Mouse (Mus musculus) right cerebral cortex, postnatal 36 days (tissue): ENCODE measurements at regions not wholly inside any gene's neighbourhood (a gene's known extent, or its start where the extent isn't known, plus 50 kb on each side); places are given as distances from the start of the nearest gene placed in this dataset.
"Not testable (repeated sequence)": the region's sequence is repeated elsewhere in the genome, so short reads cannot be mapped to it uniquely, and the experiment has no call there.

ENCODE experiments used
- DNase-seq, 2 experiments: peaks; one replicate each; pipeline ENCODE4 v3.0.0; 2022; ENCODE audit warnings: low spot score in 2 of 2, mixed read lengths in 1 of 2

DNA sequence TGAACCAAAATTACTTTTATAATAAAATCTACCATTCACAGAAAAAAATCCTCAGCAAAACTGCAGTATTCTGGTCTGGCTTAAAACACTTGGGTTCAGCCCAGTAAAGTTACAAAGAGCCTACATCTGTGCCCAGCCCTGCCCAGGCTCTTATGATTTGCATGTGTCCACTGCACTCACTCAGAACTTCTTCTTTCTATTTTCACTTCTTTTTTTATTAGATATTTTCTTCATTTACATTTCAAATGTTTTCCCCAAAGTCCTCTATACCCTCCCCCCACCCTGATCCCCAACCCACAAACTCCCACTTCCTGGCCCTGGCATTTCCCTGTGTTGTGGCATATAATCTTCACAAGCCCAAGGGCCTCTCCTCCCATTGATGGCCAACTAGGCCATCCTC is 1442.4 kb upstream of the Tacstd2 start:
- DNase-seq, result no peak

DNA sequence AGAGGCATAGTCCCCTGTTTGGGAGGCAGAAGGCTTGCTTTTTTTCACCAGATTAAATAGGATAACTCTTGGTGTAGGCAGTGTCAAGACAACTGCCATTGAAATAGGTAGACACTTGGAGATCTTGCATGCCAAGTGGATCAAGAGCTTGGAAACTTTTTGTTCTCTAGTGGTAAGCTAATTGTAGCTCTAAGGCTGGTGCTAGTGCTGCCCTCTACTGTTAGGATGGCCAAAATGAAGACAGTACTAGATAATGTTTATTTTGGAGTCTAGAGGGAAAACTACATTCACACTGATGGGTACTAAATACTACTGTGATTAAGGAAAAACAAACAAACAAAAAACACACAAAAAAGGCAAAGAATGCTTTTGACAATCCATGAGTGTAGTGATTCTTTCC is 1428.4 kb upstream of the Tacstd2 start:
- no peak for DNase-seq

DNA sequence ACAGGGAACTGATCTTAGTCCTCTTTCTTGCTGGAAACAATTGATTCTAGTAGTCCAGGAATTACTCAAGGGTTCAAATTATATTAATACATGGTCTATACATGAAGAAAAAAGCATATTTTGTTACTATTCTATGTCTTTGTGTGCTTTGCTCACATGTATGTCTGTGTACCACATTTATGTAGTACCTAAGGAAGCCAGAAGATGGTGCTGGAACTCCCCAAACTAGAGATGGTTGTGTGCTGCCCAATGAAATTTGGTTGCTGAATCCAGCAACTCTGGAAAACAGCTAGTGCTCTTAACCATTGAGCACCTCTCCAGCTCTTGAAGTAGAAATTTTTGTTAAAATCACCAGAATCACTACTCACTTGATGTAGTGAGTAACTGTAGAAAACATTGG is 1402.5 kb upstream of the Tacstd2 start:
- peak in 1 of 2 experiments; percentile 0 for DNase-seq

DNA sequence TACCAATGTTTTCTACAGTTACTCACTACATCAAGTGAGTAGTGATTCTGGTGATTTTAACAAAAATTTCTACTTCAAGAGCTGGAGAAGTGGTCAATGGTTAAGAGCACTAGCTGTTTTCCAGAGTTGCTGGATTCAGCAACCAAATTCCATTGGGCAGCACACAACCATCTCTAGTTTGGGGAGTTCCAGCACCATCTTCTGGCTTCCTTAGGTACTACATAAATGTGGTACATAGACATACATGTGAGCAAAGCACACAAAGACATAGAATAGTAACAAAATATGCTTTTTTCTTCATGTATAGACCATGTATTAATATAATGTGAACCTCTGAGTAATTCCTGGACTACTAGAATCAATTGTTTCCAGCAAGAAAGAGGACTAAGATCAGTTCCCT is 1396.3 kb upstream of the Tacstd2 start:
- DNase-seq, result not testable (repeated sequence)

DNA sequence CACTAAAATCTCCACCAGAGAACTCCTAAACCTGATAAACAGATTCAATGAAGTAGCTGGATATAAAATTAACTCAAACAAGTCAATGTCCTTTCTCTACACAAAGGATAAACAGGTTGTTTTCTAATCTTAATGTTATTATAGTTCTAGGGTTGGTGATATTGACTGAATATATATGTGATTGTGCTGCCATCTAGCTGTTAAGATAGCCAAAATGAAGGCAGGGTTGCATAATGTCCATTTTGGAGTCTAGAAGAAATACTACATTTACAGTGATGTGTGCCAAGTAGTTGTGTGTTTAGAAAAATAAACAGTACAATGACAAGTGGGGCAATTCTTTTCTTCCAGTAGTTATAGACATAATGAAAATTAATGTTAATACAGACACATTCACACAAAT is 1379.9 kb upstream of the Tacstd2 start:
- DNase-seq, result no peak

DNA sequence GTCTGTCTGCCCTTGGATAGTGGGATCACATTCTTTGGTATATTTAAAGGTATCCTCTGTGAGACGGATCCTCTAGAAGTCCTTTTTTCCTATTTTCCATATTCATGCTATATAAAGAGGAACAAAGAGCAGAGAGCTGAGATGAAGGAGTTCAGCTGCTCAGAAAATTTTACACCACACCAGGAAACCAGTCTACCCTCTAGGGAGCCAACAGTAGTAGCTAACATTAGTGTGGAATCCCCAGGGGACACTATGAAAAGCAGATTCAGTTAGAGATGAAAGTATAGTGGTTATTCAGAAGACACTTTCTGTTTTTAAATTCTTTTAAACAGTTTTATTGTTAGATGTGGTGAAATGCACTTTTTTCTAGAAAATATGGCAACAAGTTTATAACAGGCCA is 1348.5 kb upstream of the Tacstd2 start:
- no peak for DNase-seq

DNA sequence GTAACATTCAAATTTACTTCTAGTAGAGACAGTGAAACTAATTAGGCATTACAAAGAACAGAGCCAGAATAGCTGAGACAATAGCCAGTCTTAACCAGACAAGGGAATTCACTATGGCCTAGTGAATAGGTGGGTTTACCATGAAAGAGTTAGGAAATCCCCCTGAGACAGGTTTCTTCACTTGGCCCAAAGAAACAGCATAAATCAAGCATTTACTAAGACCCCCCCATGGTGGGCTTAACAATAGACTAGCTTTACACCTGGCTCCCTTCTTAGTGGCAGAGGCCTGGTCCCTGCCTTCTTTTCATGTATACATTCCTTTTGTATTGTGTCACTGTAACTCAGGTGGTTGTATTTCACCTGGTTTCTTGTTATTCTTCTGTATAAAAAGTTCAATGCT is 1317.2 kb upstream of the Tacstd2 start:
- not testable (repeated sequence) for DNase-seq

DNA sequence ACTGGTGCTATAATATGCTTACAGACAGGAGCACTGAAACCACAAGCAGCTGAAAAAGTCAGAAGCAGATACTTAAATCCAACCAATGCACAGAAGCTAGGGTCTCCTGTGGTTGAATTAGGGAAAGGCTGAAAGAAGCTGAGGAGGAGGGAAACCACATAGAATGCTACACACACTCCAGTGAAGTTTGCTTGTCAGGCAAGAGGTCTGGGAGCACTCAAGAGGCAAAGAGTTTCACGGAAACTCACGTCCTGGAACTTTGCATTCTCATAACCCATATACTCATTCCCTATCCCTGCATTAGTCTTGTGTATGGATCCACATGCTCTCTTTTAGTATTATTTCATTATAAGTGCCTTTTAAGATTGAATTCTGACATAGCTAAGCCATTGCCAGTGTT is 1316.7 kb upstream of the Tacstd2 start:
- DNase-seq, result no peak

DNA sequence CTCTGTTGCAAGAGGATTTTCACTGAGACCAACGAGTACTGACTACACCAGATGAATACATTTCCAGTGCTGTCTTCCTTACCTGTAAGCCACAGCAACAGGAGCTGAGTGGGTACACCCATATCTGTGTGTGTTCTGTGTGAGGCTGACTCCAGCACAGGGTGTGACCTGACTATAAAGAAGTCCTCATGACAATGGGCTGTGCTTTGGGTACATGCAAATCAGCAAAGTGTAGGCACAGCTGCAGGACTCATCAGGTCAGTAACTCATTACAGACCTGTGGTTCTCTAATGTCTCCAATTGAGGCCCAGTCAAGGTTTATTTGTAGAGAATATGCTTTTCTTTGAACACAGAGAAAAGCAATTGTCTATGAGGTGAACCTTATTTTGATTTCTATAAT is 1299.6 kb upstream of the Tacstd2 start:
- no peak for DNase-seq

DNA sequence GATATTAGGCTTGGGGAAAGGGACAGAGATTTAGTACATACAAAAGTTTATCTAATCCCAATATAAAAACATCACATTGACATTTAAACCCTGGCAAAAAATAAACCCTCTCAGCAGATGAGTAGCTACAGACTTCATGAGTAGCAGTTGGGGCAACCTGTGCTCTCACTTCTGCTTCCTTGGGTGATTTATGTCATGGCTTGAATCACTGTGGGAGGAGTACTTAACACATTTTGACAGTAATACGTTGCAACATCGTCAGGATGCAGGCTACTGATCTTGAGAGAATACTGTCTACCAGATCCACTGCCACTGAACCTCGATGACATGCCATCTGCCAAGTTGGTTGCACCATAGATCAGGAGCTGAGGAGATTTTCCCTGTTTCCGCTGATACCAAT is 1299.0 kb upstream of the Tacstd2 start:
- no peak for DNase-seq

DNA sequence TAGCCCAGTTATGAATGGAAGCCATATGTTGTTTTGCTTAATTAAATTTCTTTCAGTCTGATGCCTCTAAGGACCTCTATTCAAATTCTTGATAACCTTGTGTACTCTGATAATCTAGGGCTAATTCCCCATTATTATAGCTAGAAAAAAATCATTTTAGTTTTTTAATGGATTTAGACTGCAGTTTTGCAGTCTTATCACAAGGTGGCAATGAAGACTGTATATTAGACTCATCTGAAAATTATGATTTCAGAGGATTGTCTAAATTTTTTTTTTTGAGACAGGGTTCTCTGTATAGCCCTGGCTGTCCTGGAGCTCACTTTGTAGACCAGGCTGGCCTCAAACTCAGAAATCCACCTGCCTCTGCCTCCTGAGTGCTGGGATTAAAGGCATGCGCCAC is 1292.9 kb upstream of the Tacstd2 start:
- DNase-seq, result not testable (repeated sequence)

DNA sequence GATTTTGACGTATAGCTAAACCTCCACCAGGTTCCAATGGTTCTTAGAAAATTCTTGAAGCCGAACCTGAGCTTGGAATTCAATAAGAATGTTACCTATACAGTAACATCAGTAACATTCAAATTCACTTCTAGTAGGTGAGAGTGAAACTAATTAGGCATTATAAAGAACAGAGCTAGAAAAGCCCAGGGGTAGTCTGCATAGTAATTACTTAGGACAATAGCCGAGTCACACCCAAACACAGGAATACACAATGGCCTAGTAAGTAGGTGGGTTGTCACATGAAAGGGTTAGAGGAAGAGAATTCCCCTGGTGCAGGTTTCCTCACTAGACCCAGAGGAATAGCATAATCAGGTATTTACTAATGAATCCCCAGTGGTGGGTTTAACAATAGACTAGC is 1277.8 kb upstream of the Tacstd2 start:
- no peak for DNase-seq

DNA sequence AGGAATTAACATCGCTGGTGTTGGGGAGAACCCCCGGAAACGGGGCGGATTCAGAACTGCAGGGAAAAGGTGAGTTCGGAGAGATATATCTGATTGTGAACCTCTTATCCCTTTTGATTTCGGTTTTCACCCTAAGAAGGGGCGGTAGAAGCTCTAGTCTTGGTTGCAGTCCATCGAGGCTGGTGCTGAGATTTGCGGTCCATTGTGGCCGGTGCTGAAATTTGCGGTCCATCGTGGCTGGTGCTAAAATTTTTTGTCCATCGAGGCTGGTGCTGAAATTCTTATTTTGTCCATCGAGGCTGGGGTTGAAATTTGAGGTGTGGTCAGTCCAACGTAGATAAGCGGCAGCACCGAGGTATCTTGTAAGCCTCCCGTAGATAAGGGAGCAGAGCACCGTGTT is 1263.6 kb upstream of the Tacstd2 start:
- DNase-seq, result not testable (repeated sequence)

DNA sequence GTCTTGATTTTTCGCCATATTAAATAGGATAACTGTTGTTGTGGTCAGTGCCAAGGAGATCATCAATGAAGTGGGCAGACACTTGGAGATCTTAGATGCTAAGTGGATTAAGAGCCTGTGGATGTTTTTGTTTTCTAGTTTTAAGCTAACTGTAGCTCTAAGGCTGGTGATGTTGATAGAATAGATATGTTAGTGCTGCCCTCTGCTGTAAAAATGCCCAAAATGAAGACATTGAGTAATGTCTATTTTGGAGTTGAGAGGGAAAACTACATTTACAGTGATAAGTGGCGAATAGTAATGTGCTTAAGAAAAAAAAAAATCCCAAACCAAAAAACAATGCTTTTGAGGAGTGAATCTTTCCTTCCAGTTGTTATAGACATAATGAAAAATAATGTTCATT is 1235.9 kb upstream of the Tacstd2 start:
- DNase-seq, result no peak

DNA sequence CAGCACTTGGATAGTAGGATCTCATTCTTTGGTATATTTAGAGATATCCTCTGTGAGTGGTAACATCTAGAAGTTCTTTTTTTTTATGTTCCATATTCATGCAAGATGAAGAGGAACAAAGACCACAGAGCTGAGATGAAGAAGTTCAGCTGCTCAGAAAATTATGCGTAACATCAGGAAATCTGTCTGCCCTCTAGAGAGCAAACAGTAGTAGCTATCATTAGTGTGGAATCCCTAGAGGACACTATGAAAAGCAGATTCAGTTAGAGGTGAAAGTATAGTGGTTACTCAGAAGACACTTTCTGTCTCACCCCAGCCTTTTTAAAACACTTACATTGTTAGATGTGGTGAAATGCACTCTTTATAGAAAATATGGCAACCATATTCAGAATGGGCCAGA is 1214.9 kb upstream of the Tacstd2 start:
- no peak for DNase-seq

DNA sequence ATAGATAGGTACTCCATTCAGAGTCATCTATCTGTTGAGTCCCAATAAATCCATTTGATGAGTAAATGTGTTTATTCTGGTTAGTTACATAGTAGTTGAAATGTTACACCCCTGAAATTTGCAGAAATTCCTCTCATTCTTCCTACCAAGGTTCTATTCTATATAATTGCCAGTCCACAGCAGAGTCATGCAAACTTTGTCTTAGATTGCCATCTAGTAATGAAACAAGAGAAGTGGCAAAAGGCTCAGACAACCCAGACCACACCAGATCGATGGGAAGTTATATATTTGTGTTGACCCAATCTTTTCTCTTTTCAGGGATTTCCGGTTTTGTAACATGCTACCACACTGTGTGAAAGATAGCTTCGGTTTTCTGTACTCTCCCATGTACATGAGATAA is 1214.1 kb upstream of the Tacstd2 start:
- no peak for DNase-seq

DNA sequence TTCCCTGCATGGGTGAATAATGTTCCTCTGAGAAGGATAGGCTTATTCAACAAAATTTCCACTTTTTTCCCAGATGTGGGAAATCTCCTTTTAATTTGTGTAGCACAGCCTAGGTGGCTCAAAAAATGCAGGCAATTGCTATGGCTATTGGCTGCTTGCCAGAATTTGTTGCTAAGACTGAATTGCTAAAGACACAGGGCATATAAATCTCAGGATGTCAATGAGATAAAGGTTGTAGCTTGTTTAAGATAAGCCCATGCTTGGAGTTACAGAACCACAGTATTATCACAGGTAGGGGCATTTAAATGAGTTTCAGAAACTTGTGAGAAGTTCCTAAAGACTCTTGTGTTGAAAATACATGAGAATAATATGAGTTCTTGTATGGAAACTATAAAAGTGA is 1203.0 kb upstream of the Tacstd2 start:
- no peak for DNase-seq

DNA sequence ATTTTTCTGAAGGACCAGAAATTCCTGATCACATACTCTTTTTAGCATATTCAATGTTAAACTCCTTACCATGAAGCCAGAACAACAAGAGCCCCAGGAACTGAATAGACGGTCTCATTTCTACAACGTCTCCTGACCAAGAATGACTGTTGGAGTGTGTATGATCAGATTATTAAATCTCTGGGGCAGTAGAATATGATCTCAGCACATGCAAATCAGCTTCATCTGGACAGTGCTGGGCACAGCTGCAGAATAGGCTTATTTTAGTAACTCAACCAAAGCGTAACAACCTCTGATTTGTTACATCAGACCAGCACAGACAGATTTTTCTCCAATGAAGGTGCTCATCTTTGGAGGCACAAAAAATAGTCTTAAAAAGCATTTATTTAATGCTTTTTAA is 1201.1 kb upstream of the Tacstd2 start:
- DNase-seq, result no peak

DNA sequence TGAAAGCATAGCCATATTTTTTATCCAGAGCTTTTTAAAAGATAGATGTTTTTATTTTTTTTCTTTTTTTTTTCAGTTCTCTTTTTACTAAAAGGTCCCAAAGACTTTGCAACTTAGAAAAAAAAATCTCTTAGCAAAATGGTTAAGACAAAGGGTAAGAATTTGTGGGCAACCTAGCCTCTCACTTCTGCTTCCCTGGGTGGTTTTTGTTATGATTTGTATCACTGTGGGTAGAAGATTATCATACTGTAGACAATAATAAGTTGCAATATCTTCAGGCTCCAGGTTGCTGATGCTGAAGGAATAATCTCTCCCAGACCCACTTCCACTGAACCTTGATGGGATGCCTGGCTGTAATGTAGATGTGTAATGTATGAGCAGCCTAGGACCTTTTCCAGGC is 1200.5 kb upstream of the Tacstd2 start:
- no peak for DNase-seq

DNA sequence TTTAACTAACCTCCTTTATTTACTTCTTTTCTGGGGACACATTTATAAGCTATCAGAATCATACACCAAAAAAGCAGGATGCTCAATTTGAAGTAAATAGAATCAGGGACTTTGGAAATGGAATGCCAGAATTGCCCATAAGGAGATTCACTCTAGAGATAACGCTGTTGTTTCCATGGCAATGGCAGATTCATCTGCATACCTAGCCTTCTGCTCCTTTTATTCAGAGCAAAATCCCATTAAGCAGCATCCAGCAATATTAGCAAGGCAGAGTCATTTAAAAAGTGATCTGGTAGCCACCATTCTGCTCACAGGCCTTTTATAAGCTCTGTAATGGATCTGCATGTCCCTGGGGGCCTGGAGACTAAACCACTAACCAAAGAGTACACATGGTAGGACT is 1175.5 kb upstream of the Tacstd2 start:
- DNase-seq, result not testable (repeated sequence)

DNA sequence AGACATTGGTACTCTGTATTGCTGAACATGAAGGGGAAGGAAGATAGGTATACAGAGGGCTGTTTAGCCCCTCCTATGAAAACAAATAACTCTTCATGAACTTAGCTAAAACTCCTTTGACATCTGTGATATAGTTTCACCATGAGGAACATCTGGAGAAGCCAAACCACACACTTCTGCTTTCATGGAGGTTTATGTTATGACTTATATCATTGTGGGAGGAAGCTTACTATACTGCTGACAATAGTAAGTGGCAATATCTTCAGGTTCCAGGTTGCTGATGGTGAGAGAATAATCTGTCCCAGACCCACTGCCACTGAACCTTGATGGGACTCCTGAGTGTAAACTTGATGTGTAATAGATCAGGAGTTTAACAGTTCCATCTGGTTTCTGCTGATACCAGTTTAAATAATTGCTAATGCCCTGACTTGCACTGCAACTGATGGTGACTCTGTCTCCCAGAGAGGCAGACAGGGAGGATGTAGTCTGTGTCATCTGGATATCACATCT is 1168.8 kb upstream of the Tacstd2 start:
- DNase-seq, result not testable (repeated sequence)

DNA sequence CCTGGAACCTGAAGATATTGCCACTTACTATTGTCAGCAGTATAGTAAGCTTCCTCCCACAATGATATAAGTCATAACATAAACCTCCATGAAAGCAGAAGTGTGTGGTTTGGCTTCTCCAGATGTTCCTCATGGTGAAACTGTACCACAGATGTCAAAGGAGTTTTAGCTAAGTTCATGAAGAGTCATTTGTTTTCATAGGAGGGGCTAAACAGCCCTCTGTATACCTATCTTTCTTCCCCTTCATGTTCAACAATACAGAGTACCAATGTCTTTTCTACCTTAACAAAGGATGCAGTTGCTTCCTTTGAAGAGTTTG is 1145.2 kb upstream of the Tacstd2 start:
- DNase-seq, result not testable (repeated sequence)

DNA sequence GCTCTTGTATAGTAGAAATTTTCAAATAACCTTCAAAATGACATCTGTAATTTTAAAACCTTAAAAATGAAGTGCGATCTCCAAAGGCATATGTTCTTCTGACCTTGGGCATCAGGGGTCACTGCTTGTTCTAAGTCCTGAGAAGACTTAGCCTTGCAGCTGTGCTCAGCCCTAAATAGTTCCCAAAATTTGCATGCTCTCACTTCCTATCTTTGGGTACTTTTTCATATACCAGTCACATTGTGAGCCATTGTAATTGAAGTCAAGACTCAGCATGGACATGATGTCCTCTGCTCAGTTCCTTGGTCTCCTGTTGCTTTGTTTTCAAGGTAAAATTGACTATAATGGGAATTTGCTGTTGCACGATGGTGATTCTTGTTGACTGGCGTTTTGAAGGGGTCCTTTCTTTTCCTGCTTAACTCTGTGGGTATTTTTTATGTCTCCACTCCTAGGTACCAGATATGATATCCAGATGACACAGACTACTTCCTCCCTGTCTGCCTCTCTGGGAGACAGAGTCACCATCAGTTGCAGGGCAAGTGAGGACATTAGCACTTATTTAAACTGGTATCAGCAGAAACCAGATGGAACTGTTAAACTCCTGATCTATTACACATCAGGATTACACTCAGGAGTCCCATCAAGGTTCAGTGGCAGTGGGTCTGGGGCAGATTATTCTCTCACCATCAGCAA is 1144.6 kb upstream of the Tacstd2 start:
- no peak for DNase-seq

DNA sequence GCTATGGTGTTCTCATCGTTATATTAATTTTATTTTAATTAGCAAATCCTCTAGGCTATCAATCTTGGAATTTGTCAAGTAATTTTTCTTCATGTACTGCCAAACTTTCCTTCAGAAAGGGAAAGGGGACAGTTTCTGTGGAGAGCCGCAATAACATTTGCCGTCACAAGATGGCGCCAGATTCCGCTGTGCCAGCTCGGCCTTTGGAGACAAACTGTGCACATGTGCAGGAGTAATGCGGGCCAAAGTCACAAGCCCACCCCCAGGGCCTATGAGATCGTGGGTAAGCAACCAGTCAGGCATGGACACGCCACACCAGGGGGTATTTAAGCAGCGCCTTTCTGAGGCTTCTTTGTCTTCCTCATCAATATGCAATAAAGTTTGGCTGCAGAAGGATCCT is 1132.8 kb upstream of the Tacstd2 start:
- DNase-seq, result not testable (repeated sequence)
